Mouse (Mus musculus) yolk sac, embryonic 10.5 days (tissue): ENCODE results near the gene Olfr1382.
"Not testable (repeated sequence)": the region's sequence is repeated elsewhere in the genome, so short reads cannot be mapped to it uniquely, and the experiment has no call there.

Experiments used
- DNase-seq: peaks from one replicate; pipeline ENCODE4 v3.0.0-alpha.2; 2017; ENCODE audit warnings: low spot score

Gene Olfr1382

DNA sequence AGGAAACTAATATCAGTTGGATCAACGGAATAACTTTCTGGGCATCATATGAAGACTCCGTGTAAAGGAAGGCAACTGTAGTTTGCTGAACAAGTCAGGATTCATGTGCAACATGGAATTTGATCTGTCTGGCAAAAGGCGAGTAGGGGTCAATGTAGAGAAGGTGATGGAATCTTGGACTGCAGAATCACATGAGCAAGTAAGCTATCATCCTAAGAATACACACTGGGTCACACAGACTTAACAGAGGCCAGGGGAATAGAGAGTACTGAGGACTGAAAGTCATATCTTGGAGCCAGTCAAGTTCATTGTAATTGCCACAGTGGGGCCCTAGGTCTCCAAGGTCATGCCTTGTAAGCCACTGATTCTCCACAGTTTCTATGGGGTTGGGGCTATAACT lies at the start of gene Olfr1382:
Gene Olfr1382 (plus strand): TSS at position 301 of the 400 bp plus-strand sequence.
- DNase-seq: no peak

DNA sequence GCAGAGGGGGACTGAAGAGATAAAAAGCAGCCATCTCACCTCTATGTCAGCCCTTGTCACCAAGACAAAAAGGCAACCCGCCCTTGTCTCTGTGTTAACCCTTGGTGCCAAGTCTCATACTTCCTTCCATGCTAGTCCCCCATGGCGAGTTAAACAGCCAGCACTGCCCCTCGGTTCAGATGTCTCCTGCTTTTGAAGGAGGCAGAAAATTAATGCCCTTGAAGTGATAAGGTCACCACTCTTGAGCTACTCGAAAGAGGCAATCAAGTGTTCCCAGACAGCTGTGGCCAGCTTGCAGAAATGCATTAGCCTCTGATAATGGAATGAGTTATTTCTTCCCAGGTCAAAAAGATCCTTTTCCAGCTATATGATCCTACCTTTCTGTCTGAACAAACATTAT lies 42.1 kb upstream of the Olfr1382 start:
- no peak for DNase-seq

DNA sequence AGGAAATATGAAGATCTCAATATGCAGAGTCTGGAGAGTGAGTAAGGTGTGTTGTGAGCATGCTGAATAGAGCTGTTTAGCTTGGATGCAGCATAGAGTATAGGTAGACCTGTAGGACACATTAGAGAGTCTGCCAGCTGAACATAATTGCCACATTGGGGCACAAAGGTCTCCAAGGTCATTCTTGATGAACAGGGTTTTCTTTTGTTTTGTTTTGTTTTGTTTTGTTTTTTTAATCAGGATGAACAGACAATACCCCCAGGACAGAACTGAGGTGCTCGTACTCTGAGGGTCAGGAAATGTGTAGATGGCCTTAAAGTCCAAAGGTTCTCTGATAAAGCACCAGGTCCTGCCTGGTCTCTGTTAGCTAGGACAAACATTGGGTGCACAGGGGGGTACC lies 39.3 kb upstream of the Olfr1382 start, which contains the start of gene Olfr1385:
Gene Olfr1385 (plus strand): TSS at position 301 of the 400 bp plus-strand sequence.
- not testable (repeated sequence) for DNase-seq

DNA sequence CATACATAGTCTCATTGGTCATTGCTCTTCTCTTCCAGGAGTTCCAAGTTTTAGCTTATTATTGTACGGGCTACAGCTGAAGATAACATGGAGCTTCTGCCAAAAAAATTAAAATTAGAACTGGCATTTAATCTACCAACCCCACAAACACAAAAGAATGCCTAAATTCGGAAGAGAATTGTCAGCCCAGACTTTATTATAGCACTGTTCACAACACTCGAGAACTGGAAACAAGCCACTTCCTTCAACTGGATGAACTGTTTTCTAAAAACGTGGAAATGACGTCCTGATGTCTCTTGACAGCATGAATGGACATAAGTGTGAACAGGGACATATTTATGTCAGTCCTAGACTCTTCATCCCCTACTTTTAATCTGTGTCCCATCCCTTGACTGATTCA lies 10.0 kb upstream of the Olfr1382 start:
- DNase-seq: no peak

DNA sequence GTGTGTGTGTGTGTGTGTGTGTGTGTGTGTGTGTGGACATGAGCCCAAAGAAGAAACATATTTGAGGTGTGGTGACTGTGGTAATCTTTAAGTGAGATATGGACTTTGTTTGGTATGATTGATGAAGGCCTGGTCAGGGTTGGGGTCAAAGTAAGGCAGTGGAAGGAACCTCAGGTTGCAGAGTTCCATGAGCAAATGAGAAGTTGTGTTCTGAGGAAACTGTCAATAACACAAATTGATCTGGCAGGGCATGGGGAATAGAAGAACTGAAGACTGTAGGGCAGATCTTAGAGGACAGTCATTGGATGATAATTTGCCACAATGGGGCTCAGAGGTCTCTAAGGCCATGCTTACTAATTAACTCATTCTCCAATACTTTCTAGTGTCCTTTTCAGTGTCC lies 8.7 kb upstream of the Olfr1382 start, which contains the start of gene Olfr1383:
Gene Olfr1383 (plus strand): TSS at position 301 of the 400 bp plus-strand sequence.
- no peak for DNase-seq

DNA sequence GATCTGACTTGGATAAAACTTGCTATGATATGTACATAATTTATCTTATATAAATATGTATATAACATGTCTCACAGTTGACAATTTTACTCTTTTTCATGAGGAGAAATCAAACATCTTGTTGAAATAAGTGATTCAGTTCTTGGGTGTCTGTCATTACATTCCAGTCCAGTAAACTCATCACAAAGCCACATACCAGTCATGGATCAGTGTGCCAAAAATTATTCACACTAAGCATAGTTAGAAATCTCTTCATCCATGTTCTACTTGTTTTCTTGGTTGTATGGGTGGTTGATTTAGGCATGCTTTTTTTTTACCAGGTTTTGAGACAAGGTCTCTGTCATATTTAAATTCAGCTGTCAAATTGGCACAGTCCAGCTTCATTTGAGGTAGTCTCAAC lies 4.7 kb downstream of the Olfr1382 start:
- DNase-seq: no peak

DNA sequence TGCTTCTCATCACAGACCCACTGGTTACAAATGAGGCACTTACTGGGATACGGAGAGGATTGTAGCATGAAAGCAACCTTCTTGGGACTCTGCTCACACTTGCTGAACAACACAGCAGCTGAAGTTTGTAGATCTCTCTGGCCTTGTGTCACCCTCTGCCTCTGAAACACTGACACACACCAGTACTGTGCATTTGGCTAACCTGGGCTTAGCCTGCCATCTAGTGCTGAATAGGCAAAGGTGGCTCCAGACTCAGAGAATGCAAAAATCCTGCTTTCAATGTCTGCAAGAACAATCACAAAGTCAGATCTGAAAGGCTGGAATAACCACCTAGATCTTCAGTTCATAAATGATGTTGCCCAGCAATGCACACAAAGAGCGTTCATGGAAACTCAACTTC lies 8.6 kb downstream of the Olfr1382 start:
- DNase-seq: not testable (repeated sequence)

DNA sequence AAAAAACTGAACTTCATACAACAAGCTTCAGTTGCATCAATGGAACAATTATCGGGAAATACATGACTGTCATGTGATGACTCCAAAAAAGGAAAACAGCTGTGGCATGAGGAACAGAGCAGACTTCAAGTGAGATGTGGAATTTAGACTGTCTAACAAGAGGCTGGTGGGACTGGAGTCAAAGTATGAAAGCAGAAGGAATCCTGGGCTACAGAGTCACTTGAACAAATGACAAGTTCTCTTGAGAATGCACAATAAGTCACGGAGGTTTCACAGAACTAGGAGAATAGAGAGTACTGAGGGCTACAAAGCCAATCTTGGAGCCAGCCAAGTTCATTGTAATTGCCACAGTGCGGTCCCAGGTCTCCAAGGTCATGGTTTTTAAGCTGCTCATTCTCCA lies 15.1 kb downstream of the Olfr1382 start, which contains the start of gene Olfr1381:
Gene Olfr1381 (plus strand): TSS at position 301 of the 400 bp plus-strand sequence.
- DNase-seq: not testable (repeated sequence)

DNA sequence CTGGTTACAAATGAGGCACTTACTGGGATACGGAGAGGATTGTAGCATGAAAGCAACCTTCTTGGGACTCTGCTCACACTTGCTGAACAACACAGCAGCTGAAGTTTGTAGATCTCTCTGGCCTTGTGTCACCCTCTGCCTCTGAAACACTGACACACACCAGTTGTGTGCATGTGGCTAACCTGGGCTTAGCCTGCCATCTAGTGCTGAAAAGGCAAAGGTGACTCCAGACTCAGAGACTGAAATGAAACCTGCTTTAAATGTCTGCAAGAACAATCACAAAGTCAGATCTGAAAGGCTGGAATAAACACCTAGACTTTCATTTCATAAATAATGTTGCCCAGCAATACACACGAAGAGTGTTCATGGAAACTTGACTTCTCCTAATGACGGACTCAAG lies 26.0 kb downstream of the Olfr1382 start:
- DNase-seq: not testable (repeated sequence)

DNA sequence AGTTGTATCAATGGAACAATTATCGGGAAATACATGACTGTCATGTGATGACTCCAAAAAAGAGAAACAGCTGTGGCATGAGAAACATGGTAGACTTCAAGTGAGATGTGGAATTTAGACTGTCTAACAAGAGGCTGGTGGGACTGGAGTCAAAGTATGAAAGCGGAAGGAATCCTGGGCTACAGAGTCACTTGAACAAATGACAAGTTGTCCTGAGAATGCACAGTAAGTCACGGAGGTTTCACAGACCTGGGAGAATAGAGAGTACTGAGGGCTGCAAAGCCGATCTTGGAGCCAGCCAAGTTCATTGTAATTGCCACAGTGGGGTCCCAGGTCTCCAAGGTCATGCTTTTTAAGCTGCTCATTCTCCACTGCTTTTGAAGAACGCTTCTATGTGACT lies 28.5 kb downstream of the Olfr1382 start, which contains the start of gene Olfr1380:
Gene Olfr1380 (plus strand): TSS at position 301 of the 400 bp plus-strand sequence.
- DNase-seq: not testable (repeated sequence)

DNA sequence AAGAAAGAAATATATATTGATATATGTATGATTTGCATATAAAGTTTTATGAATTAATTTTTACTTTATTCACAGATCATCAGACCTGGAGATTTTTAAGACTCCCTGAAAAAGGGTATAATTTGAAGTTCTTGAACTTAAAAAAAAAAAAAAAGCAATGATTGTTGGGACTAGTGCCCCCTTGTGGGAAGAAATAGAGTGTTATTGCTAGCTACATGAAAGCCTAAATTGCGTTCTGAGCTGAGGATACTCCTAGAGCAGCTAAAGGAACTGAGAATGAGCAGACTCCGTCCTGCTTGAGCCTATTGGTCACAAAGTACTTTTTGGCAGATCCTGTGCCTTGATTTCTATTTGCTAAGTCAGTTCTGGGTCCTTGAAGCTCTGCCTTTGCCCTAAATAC lies 47.0 kb downstream of the Olfr1382 start:
- not testable (repeated sequence) for DNase-seq

DNA sequence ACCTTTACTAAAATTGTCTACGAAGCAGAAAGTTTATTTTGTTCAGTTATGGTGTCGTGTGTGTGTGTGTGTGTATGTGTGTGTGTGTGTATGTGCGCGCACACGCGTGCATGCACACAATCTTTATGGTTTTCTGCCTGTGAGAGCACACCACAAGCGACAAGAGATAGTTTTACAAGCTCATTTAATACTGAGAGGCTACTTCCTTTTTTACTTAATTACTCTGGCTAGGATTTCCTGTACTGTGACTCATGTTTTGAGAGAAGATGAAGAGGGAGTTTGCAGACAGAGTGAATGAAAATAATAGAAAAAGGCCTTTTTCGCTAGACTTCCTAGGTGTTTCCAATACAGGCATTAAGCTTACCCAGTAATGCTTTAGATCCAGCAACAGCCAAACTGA lies 52.4 kb downstream of the Olfr1382 start:
- DNase-seq: not testable (repeated sequence)
